ENCODE assay signal across 16 mouse cellular contexts in the genomic region with DNA sequence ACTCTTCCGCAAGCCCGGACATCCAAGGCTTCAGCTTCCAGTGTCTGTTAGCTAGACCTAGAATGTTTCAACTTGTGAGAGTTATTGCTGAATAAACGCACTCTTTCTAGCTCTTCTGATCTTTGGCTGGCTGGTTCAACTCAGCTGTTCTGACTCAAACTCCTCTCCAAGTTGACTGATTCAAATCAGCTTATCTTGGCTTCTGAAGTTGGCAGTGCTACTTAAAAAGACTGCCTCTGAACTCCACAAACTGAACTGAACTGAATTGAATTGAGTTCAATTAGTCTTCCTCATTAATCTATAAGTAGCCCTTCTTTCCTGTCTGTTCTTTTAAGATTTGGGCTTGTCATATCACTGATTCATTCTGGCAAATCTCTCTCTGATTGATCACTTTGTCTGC.
"Had no signal": no experiment of that assay in that cellular context is flagged by ENCODE, and none has a peak within 500 bp of the region (broad histone marks: within the 10 kb centered on the region; RNA-seq: fewer than 3 reads in every experiment).

No protein-coding gene starts in this region.

- H3K4me3 ChIP-seq: neural tube, embryonic 13.5 days; neural tube, embryonic 15.5 days; stomach, embryonic 15.5 days had no signal

- H3K9me3 ChIP-seq: neural tube, embryonic 13.5 days; neural tube, embryonic 15.5 days; stomach, embryonic 15.5 days had no signal

- H3K27ac ChIP-seq: neural tube, embryonic 13.5 days; neural tube, embryonic 15.5 days; stomach, embryonic 15.5 days; stomach, postnatal 0 days had no signal

- H3K36me3 ChIP-seq: neural tube, embryonic 13.5 days; neural tube, embryonic 15.5 days; stomach, embryonic 15.5 days had no signal

- H3K4me1 ChIP-seq: neural tube, embryonic 13.5 days; neural tube, embryonic 15.5 days; stomach, embryonic 15.5 days had no signal

- DNase-seq: retina, postnatal 1 day; right cerebral cortex, adult 18-20 months; right cerebral cortex, postnatal 14 days; right cerebral cortex, postnatal 25 days; right cerebral cortex, postnatal 4 days; spleen, adult 18-20 months; thymus, adult 18-20 months; thymus, adult 2 months; thymus, postnatal 14 days; thymus, postnatal 25 days; thymus, postnatal 36 days; thymus, postnatal 4 days had no signal

- H3K27me3 ChIP-seq: neural tube, embryonic 13.5 days; neural tube, embryonic 15.5 days; stomach, embryonic 15.5 days had no signal

- H3K9ac ChIP-seq: neural tube, embryonic 13.5 days; neural tube, embryonic 15.5 days; stomach, embryonic 15.5 days had no signal
